Mouse (Mus musculus): Measurements from ENCODE around the gene Myocos. TPM values are rescaled to one million over a fixed set of nuclear protein-coding genes. Genes with fewer than 3 reads are reported as not detected.

Gene Myocos
- not detected in 2 replicates for polyA plus RNA-seq (2015; fragmentation: Nextera tagmentation; extraction: Ambion mirVana)

DNA sequence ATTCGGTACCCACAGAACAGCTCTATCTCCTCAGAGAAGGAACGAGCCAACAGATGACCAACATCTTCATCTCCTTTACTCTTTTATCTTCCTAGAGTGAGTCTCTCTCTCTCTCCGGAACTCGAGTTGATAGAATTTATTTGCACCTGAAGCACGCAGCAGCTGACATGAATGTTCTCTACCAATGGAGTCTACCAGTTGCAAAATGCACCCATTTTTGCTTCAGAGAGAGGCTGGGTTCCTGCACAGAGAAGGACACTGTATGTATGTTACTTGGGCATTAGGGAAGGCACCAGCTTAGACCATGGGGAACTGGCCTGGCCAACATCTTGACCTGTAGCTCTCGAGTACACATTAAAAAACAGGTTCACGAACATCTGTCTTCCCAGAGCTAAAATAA, at the start of gene Myocos:
Gene Myocos, minus strand, starts transcription at position 101 of the 400 bp plus-strand sequence.
- TF ChIP-seq CTCF (IDR thresholded peaks at IDR 0.05; ENCODE audit: low read depth) (no peak), EP300 (optimal IDR thresholded peaks at IDR 0.05) (no peak)
- no peaks in the 10 kb centered on the region for H3K27me3 ChIP-seq (ENCODE audit: control insufficient read depth, insufficient read depth, low read length)
- H3K9me3 ChIP-seq (ENCODE audit: control insufficient read depth, low read length), result no peaks in the 10 kb centered on the region
- no peaks in the 10 kb centered on the region for H3K4me1 ChIP-seq (replicated peaks; ENCODE audit: control insufficient read depth, insufficient read depth)
- H3K9ac ChIP-seq (ENCODE audit: low read length), result no peak within 1 kb of the TSS
- ATAC-seq (ENCODE audit: low FRiP score, low TSS enrichment) (no peak), DNase-seq (ENCODE audit: low spot score) (no peak)
- H3K4me2 ChIP-seq (replicated peaks; ENCODE audit: low read depth), result no peak within 1 kb of the TSS
- H3K27ac ChIP-seq (replicated peaks), result no peak within 1 kb of the TSS
- H3K4me3 ChIP-seq (ENCODE audit: low read depth, low read length), result no peak within 1 kb of the TSS
- H3K36me3 ChIP-seq (ENCODE audit: control insufficient read depth, insufficient read depth, low read length), result no peaks in the 10 kb centered on the region
- 92% methylated on average over 7 of the region's 7 CpGs for WGBS

GRCm38 (mm10) chr1:162700389-162701066, 42.5 kb upstream of the Myocos start:
- H3K9ac ChIP-seq (ENCODE audit: low read length), result no peak overlapping the region
- peaks cover 37% of the 10 kb centered on the region for H3K36me3 ChIP-seq (ENCODE audit: control insufficient read depth, insufficient read depth, low read length)
- no peaks in the 10 kb centered on the region for H3K4me1 ChIP-seq (replicated peaks; ENCODE audit: control insufficient read depth, insufficient read depth)
- TF ChIP-seq EP300 (optimal IDR thresholded peaks at IDR 0.05) (no peak), CTCF (IDR thresholded peaks at IDR 0.05; ENCODE audit: low read depth) (no peak)
- H3K4me3 ChIP-seq (ENCODE audit: low read depth, low read length), result no peak overlapping the region
- no peaks in the 10 kb centered on the region for H3K27me3 ChIP-seq (ENCODE audit: control insufficient read depth, insufficient read depth, low read length)
- WGBS, result 66% methylated on average over 8 of the region's 8 CpGs
- H3K4me2 ChIP-seq (replicated peaks; ENCODE audit: low read depth), result no peak overlapping the region
- ATAC-seq (ENCODE audit: low FRiP score, low TSS enrichment) (no peak), DNase-seq (ENCODE audit: low spot score) (no peak)
- no peaks in the 10 kb centered on the region for H3K9me3 ChIP-seq (ENCODE audit: control insufficient read depth, low read length)
- no peak overlapping the region for H3K27ac ChIP-seq (replicated peaks)

DNA sequence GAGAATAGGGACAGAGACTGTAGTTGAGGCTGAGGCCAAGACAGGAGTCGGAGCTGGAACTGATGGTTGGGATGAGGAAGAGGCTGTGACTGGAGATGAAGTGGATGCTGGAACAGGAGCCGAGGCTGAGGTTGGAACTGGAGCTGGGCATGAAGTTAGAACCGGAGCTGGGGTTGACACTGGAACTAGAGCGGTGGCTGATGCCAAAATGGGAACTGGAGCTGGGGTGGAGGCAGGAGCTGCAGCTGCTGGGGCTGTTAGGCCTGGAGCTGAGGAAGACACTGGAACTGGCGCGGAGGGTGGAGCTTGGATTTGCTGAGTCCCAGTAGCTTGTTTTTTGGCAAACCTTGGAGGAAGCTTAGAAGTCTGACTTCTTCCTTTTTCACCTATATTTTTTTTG, 39.8 kb upstream of the Myocos start:
- Histone ChIP-seq H3K27me3 (ENCODE audit: control insufficient read depth, insufficient read depth, low read length) (no peaks in the 10 kb centered on the region), H3K4me1 (replicated peaks; ENCODE audit: control insufficient read depth, insufficient read depth) (no peaks in the 10 kb centered on the region), H3K4me3 (ENCODE audit: low read depth, low read length) (no peak overlapping the region), H3K36me3 (ENCODE audit: control insufficient read depth, insufficient read depth, low read length) (peaks cover 28% of the 10 kb centered on the region), H3K9me3 (ENCODE audit: control insufficient read depth, low read length) (no peaks in the 10 kb centered on the region), H3K9ac (ENCODE audit: low read length) (no peak overlapping the region), H3K27ac (replicated peaks) (no peak overlapping the region), H3K4me2 (replicated peaks; ENCODE audit: low read depth) (no peak overlapping the region)
- 89% methylated on average over 6 of the region's 6 CpGs for WGBS
- no peak for DNase-seq (ENCODE audit: low spot score)
- no peak for ATAC-seq (ENCODE audit: low FRiP score, low TSS enrichment)
- TF ChIP-seq CTCF (IDR thresholded peaks at IDR 0.05; ENCODE audit: low read depth) (no peak), EP300 (optimal IDR thresholded peaks at IDR 0.05) (no peak)

GRCm38 (mm10) chr1:162693721-162694120, 35.7 kb upstream of the Myocos start:
- no peaks in the 10 kb centered on the region for H3K9me3 ChIP-seq (ENCODE audit: control insufficient read depth, low read length)
- 85% methylated on average over 2 of the region's 2 CpGs for WGBS
- H3K4me1 ChIP-seq (replicated peaks; ENCODE audit: control insufficient read depth, insufficient read depth), result no peaks in the 10 kb centered on the region
- no peak for DNase-seq (ENCODE audit: low spot score)
- no peak overlapping the region for H3K4me3 ChIP-seq (ENCODE audit: low read depth, low read length)
- ATAC-seq (ENCODE audit: low FRiP score, low TSS enrichment), result no peak
- no peaks in the 10 kb centered on the region for H3K27me3 ChIP-seq (ENCODE audit: control insufficient read depth, insufficient read depth, low read length)
- H3K9ac ChIP-seq (ENCODE audit: low read length), result no peak overlapping the region
- H3K4me2 ChIP-seq (replicated peaks; ENCODE audit: low read depth), result no peak overlapping the region
- H3K36me3 ChIP-seq (ENCODE audit: control insufficient read depth, insufficient read depth, low read length), result peaks cover 30% of the 10 kb centered on the region
- no peak overlapping the region for H3K27ac ChIP-seq (replicated peaks)
- TF ChIP-seq EP300 (optimal IDR thresholded peaks at IDR 0.05) (no peak), CTCF (IDR thresholded peaks at IDR 0.05; ENCODE audit: low read depth) (no peak)

DNA sequence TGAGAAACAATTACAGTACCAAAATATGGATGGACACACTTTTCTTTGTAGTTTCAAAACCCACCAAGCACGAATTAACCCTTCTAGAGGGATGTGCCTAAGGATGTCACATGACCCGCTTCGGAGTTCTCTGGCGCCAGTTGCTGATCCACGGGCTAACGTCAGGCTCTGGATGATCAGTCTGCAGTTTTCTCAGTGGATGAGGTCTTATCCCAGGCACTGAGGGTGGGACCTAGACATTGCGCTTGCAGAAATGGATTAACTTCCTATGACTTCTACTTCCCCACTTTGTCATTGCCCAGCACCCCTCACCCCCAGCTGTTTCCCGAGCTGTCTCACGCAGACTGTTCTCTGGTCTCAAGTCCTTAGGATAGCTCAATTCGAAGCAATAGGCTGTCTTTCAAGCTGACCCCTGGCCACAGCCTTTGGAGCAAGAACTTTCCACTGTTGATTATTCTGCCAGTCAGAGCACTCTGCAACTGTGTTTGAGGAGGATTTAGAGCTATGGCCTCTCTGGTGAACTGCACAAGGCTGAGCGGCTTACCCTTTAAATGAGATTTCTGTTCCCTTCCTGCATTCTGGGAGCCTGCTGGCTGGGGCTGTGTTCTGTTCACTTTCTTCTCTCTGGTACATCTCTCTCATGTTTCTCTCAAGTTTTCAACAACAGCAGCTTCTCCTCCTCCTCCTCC, 7.6 kb upstream of the Myocos start:
- no peaks in the 10 kb centered on the region for H3K27me3 ChIP-seq (ENCODE audit: control insufficient read depth, insufficient read depth, low read length)
- no peak overlapping the region for H3K27ac ChIP-seq (replicated peaks)
- DNase-seq (ENCODE audit: low spot score) (no peak), ATAC-seq (ENCODE audit: low FRiP score, low TSS enrichment) (peak; percentile 79)
- no peaks in the 10 kb centered on the region for H3K9me3 ChIP-seq (ENCODE audit: control insufficient read depth, low read length)
- peak overlapping the region; percentile 43; the same call in 1 of the 2 replicates for H3K9ac ChIP-seq (ENCODE audit: low read length)
- H3K4me1 ChIP-seq (replicated peaks; ENCODE audit: control insufficient read depth, insufficient read depth), result no peaks in the 10 kb centered on the region
- TF ChIP-seq EP300 (optimal IDR thresholded peaks at IDR 0.05), result no peak
- no peak for TF ChIP-seq CTCF (IDR thresholded peaks at IDR 0.05; ENCODE audit: low read depth)
- peak overlapping the region; percentile 23 for H3K4me3 ChIP-seq (ENCODE audit: low read depth, low read length)
- H3K4me2 ChIP-seq (replicated peaks; ENCODE audit: low read depth), result peak overlapping the region; percentile 54
- under 1% methylated on average over 11 of the region's 11 CpGs for WGBS
- H3K36me3 ChIP-seq (ENCODE audit: control insufficient read depth, insufficient read depth, low read length), result no peaks in the 10 kb centered on the region

Measured in stomach, postnatal 0 days (tissue).